In the genomic region with DNA sequence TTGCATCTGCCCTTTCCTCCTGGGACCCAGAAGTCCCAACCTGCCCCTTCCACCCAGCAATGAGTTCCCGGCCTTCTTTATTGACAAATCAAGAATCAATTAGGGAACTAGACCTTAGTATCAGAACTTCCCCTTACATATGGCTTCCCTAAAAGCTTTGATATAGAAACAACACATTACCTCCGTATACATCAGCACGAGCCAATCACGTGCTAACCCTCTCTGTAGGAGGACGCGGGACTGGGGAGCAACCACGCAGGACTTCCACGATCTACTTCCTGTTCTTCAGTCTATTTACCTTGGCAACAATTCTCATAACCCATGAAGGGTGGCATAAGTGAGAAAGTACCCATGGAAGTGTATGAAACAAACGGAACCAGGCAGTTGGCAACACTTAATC, we compare ENCODE assay signal across 22 mouse cellular contexts. TPM values are rescaled to one million over a fixed set of nuclear protein-coding genes. Genes with fewer than 3 reads are reported as not detected.
DNase-seq lines count a peak whose midpoint lies in the region; ATAC-seq and TF ChIP-seq lines count a peak whose summit lies in the region.
"Had no signal": no experiment of that assay in that cellular context is flagged by ENCODE, and none has a peak within 500 bp of the region (broad histone marks: within the 10 kb centered on the region; RNA-seq: fewer than 3 reads in every experiment).

No protein-coding gene starts in this region.

- peak overlapping the region; percentile 57 for H3K27ac ChIP-seq in ES-E14 (ENCODE audit: insufficient read depth, low read depth, low read length, poor library complexity, severe bottlenecking)
- H3K27ac ChIP-seq in forebrain, embryonic 11.5 days (ENCODE audit: low read depth, low read length) = no peak overlapping the region
- H3K27ac ChIP-seq: embryonic facial prominence, embryonic 10.5 days; forebrain, embryonic 10.5 days; hindbrain, embryonic 15.5 days; intestine, embryonic 15.5 days; limb, embryonic 15.5 days; liver, embryonic 15.5 days; macrophage; midbrain, embryonic 12.5 days had no signal

- H3K27me3 ChIP-seq in forebrain, embryonic 11.5 days (ENCODE audit: control insufficient read depth, insufficient read depth, low read length) = no peaks in the 10 kb centered on the region
- H3K27me3 ChIP-seq: hindbrain, embryonic 15.5 days; intestine, embryonic 15.5 days; limb, embryonic 15.5 days; liver, embryonic 15.5 days; midbrain, embryonic 12.5 days had no signal

- in situ Hi-C loops in ES-E14 (cut with MboI; ENCODE audit: low sequenced_read_pairs in 2 of 2, unreplicated experiment in 2 of 2) = no loop called here

- no peaks in the 10 kb centered on the region for H3K9me3 ChIP-seq in ES-E14 (ENCODE audit: control insufficient read depth, insufficient read depth, low read depth, low read length)
- no peaks in the 10 kb centered on the region for H3K9me3 ChIP-seq in forebrain, embryonic 11.5 days (ENCODE audit: control insufficient read depth, low read length)
- H3K9me3 ChIP-seq: forebrain, embryonic 10.5 days; hindbrain, embryonic 15.5 days; intestine, embryonic 15.5 days; limb, embryonic 15.5 days; liver, embryonic 15.5 days; midbrain, embryonic 12.5 days had no signal

- peak; percentile 41 for DNase-seq in lung, postnatal 36 days
- no peak for DNase-seq in lung, adult 2 months
- no peak for DNase-seq in ES-E14 (ENCODE audit: low read depth, low spot score)
- peak; percentile 51 to 70 for DNase-seq in monocyte, adult 2 months (ENCODE audit: low read depth in 1 of 2, low spot score in 2 of 2)
- DNase-seq in ovary, adult 18-20 months (ENCODE audit: low spot score) = no peak
- no peak for DNase-seq in c-Kit-positive CD71-positive TER-119-positive erythroid progenitor cells, embryonic 14.5 days (ENCODE audit: low spot score)
- DNase-seq in forebrain, embryonic 11.5 days (ENCODE audit: low spot score) = no peak
- DNase-seq: adrenal gland, postnatal 25 days; cerebellum, adult 11 months; cerebellum, adult 9-11 months; gastrocnemius, postnatal 25 days; kidney, adult 9 months; kidney, postnatal 14 days had no signal

- no peak for TF ChIP-seq POLR2A in lung, adult 2 months (IDR thresholded peaks at IDR 0.05; ENCODE audit: borderline replicate concordance, extremely low read depth, low read depth, low read length)

- WGBS in lung, adult 2 months = 67% methylated on average over 9 of the region's 9 CpGs
- WGBS in forebrain, embryonic 11.5 days = 92% methylated on average over 9 of the region's 9 CpGs

- H3K4me1 ChIP-seq in lung, adult 2 months (ENCODE audit: control insufficient read depth, insufficient read depth, low read length) = no peaks in the 10 kb centered on the region
- H3K4me1 ChIP-seq in ES-E14 (ENCODE audit: control insufficient read depth in 2 of 2, insufficient read depth in 2 of 2, low read length in 2 of 2, poor library complexity in 1 of 2) = peaks cover 7 to 12% of the 10 kb centered on the region in 2 experiments; a peak in 3 of 4 replicates
- H3K4me1 ChIP-seq in forebrain, embryonic 11.5 days (replicated peaks; ENCODE audit: control insufficient read depth, insufficient read depth, low read length) = no peaks in the 10 kb centered on the region
- H3K4me1 ChIP-seq: embryonic facial prominence, embryonic 10.5 days; forebrain, embryonic 10.5 days; hindbrain, embryonic 15.5 days; intestine, embryonic 15.5 days; limb, embryonic 15.5 days had no signal

- peak; percentile 67 for ATAC-seq in common myeloid progenitor, adult 5-6 weeks (replicated peaks; ENCODE audit: low read depth, poor library complexity, severe bottlenecking)
- ATAC-seq in forebrain, embryonic 11.5 days (replicated peaks; ENCODE audit: low FRiP score) = no peak
- ATAC-seq: intestine, embryonic 15.5 days had no signal

- H3K4me3 ChIP-seq in lung, adult 2 months (replicated peaks; ENCODE audit: extremely low read depth, low read depth, low read length) = no peak overlapping the region
- 0 out of 4 replicates have a peak overlapping the region, but pooled peaks of 1 of the 2 experiments have one; percentile 32 for H3K4me3 ChIP-seq in ES-E14 (ENCODE audit: insufficient read depth in 1 of 2, low read depth in 1 of 2, low read length in 2 of 2, poor library complexity in 1 of 2, severe bottlenecking in 1 of 2)
- H3K4me3 ChIP-seq in forebrain, embryonic 11.5 days (ENCODE audit: low read depth, low read length) = no peak overlapping the region
- H3K4me3 ChIP-seq: embryonic facial prominence, embryonic 10.5 days; forebrain, embryonic 10.5 days; hindbrain, embryonic 15.5 days; intestine, embryonic 15.5 days; limb, embryonic 15.5 days; liver, embryonic 15.5 days; midbrain, embryonic 12.5 days had no signal

- no peak for TF ChIP-seq CTCF in lung, adult 2 months (IDR thresholded peaks at IDR 0.05; ENCODE audit: insufficient read depth, low read length)

- H3K4me2 ChIP-seq in forebrain, embryonic 11.5 days (ENCODE audit: low read depth, low read length, severe bottlenecking) = no peak overlapping the region
- H3K4me2 ChIP-seq: hindbrain, embryonic 15.5 days; intestine, embryonic 15.5 days; limb, embryonic 15.5 days; liver, embryonic 15.5 days; midbrain, embryonic 12.5 days had no signal

- H3K36me3 ChIP-seq in ES-E14 (ENCODE audit: control insufficient read depth, insufficient read depth, low read length, poor library complexity, severe bottlenecking) = no peaks in the 10 kb centered on the region
- H3K36me3 ChIP-seq in forebrain, embryonic 11.5 days (ENCODE audit: control insufficient read depth, insufficient read depth, low read length) = no peaks in the 10 kb centered on the region
- H3K36me3 ChIP-seq: embryonic facial prominence, embryonic 10.5 days; forebrain, embryonic 10.5 days; hindbrain, embryonic 15.5 days; intestine, embryonic 15.5 days; limb, embryonic 15.5 days; liver, embryonic 15.5 days; midbrain, embryonic 12.5 days had no signal

- H3K9ac ChIP-seq in ES-E14 (ENCODE audit: insufficient read depth, low read depth, low read length, poor library complexity, severe bottlenecking) = peak overlapping the region; percentile 40; the same call in 1 of the 2 replicates
- no peak overlapping the region for H3K9ac ChIP-seq in forebrain, embryonic 11.5 days (ENCODE audit: low read length)
- H3K9ac ChIP-seq: hindbrain, embryonic 15.5 days; intestine, embryonic 15.5 days; limb, embryonic 15.5 days; liver, embryonic 15.5 days; midbrain, embryonic 12.5 days had no signal

TF ChIP-seq in ES-E14, 5 proteins besides CTCF, POLR2A, EP300 and RAD21:
- TF ChIP-seq ZNF384 (IDR thresholded peaks at IDR 0.05; ENCODE audit: low read depth, low read length) = no peak
- TF ChIP-seq CHD2 (IDR thresholded peaks at IDR 0.05; ENCODE audit: low read depth, low read length) = no peak
- TF ChIP-seq MAFK (IDR thresholded peaks at IDR 0.05; ENCODE audit: insufficient read depth, low read depth, low read length) = no peak
- TF ChIP-seq HCFC1 (IDR thresholded peaks at IDR 0.05; ENCODE audit: borderline replicate concordance, insufficient read depth, low read length) = no peak
- no peak for TF ChIP-seq ZC3H11A (IDR thresholded peaks at IDR 0.05; ENCODE audit: borderline replicate concordance, low read depth, low read length)
TF ChIP-seq in ES-E14: peak in this region for 0.

RNA-seq across cellular contexts. Expression of a gene that starts 15.9 kb away (rescaled TPM):
- polyA plus RNA-seq in lung, adult 2 months (2012; rRNA removed) = 400 and 437 TPM in 2 replicates
- 1,847 and 2,038 TPM in 2 replicates for total RNA-seq in ES-E14 (2012; rRNA removed)
- 741 and 1,055 TPM in 2 replicates for total RNA-seq in common myeloid progenitor, adult 5-6 weeks (2017)
- polyA plus RNA-seq in forebrain, embryonic 11.5 days (2014; fragmentation: Nextera tagmentation; extraction: Ambion mirVana) = 3,092 and 3,427 TPM in 2 replicates

RNA-seq across cellular contexts. Expression of a gene that starts 19.1 kb away (rescaled TPM):
- 3.7 and 6.1 TPM in 2 replicates for polyA plus RNA-seq in lung, adult 2 months (2012; rRNA removed)
- 4.8 and 5.1 TPM in 2 replicates for total RNA-seq in ES-E14 (2012; rRNA removed)
- 7.4 and 8.5 TPM in 2 replicates for total RNA-seq in common myeloid progenitor, adult 5-6 weeks (2017)
- 10.7 and 11.2 TPM in 2 replicates for polyA plus RNA-seq in forebrain, embryonic 11.5 days (2014; fragmentation: Nextera tagmentation; extraction: Ambion mirVana)

Comparison
In these comparisons a context has a peak if more than half of its experiments do, and no peak if none do; other contexts are left out.
1. DNase-seq: peak in lung, postnatal 36 days (single experiment) and monocyte, adult 2 months (2 of 2); none in lung, adult 2 months (single experiment), ES-E14 (single experiment), ovary, adult 18-20 months (single experiment), c-Kit-positive CD71-positive TER-119-positive erythroid progenitor cells, embryonic 14.5 days (single experiment) and forebrain, embryonic 11.5 days (single experiment).